Mouse (Mus musculus): ENCODE results near the gene Alg1. TPM values are rescaled to one million over a fixed set of nuclear protein-coding genes. Genes with fewer than 3 reads are reported as not detected.

Gene Alg1
- 30.8 and 31.3 TPM in 2 replicates for polyA plus RNA-seq (2016; fragmentation: Nextera tagmentation; extraction: Ambion mirVana)

GRCm38 (mm10) chr16:5233418-5234313 is at the start of gene Alg1:
Alg1 (plus strand) TSS chr16:5233621.
- peak; percentile 92 for ATAC-seq (ENCODE audit: insufficient number of reproducible peaks, insufficient read depth, low FRiP score, low TSS enrichment)
- H3K9me3 ChIP-seq: no peaks in the 10 kb centered on the region

GRCm38 (mm10) chr16:5184101-5184500 is 49.3 kb upstream of the Alg1 start:
- H3K9me3 ChIP-seq: no peaks in the 10 kb centered on the region
- 50% methylated on average over 8 of the region's 8 CpGs for WGBS
- no peaks in the 10 kb centered on the region for H3K4me1 ChIP-seq
- no peak overlapping the region for H3K4me3 ChIP-seq
- no peaks in the 10 kb centered on the region for H3K27me3 ChIP-seq
- no peaks in the 10 kb centered on the region for H3K36me3 ChIP-seq
- no peak for ATAC-seq (ENCODE audit: insufficient number of reproducible peaks, insufficient read depth, low FRiP score, low TSS enrichment)
- no peak overlapping the region for H3K27ac ChIP-seq
- no peak overlapping the region for H3K4me2 ChIP-seq (replicated peaks)
- no peak overlapping the region for H3K9ac ChIP-seq

More at GRCm38 (mm10) chr16:5233418-5234313, at the start of gene Alg1:
- WGBS: 2% methylated on average over 47 of the region's 47 CpGs
- H3K36me3 ChIP-seq: peaks cover 11% of the 10 kb centered on the region
- peaks cover 5% of the 10 kb centered on the region for H3K4me1 ChIP-seq
- H3K27me3 ChIP-seq: no peaks in the 10 kb centered on the region
- peak within 1 kb of the TSS; percentile 77 for H3K4me2 ChIP-seq (replicated peaks)
- peak within 1 kb of the TSS; percentile 75 for H3K9ac ChIP-seq
- H3K4me3 ChIP-seq: peak within 1 kb of the TSS; percentile 94
- H3K27ac ChIP-seq: 0 out of 2 replicates have a peak within 1 kb of the TSS, but pooled peaks have one; percentile 7

- no peak overlapping the region for H3K4me3 ChIP-seq
- WGBS: 88% methylated on average over 5 of the region's 5 CpGs
- H3K9me3 ChIP-seq: no peaks in the 10 kb centered on the region
- no peaks in the 10 kb centered on the region for H3K27me3 ChIP-seq
- H3K27ac ChIP-seq: no peak overlapping the region
- no peak overlapping the region for H3K9ac ChIP-seq
- H3K36me3 ChIP-seq: no peaks in the 10 kb centered on the region
- ATAC-seq (ENCODE audit: insufficient number of reproducible peaks, insufficient read depth, low FRiP score, low TSS enrichment): no peak
- no peak overlapping the region for H3K4me2 ChIP-seq (replicated peaks)
- H3K4me1 ChIP-seq: no peaks in the 10 kb centered on the region
Observed at GRCm38 (mm10) chr16:5184956-5185355, 48.5 kb upstream of the Alg1 start.

GRCm38 (mm10) chr16:5185691-5186090 is 47.7 kb upstream of the Alg1 start:
- 63% methylated on average over 7 of the region's 7 CpGs for WGBS
- no peak for ATAC-seq (ENCODE audit: insufficient number of reproducible peaks, insufficient read depth, low FRiP score, low TSS enrichment)
- no peak overlapping the region for H3K4me2 ChIP-seq (replicated peaks)
- no peak overlapping the region for H3K4me3 ChIP-seq
- H3K9me3 ChIP-seq: no peaks in the 10 kb centered on the region
- H3K4me1 ChIP-seq: no peaks in the 10 kb centered on the region
- H3K9ac ChIP-seq: no peak overlapping the region
- no peak overlapping the region for H3K27ac ChIP-seq
- no peaks in the 10 kb centered on the region for H3K27me3 ChIP-seq
- H3K36me3 ChIP-seq: no peaks in the 10 kb centered on the region

- no peak overlapping the region for H3K27ac ChIP-seq
- WGBS: 75% methylated on average over 7 of the region's 7 CpGs
- H3K9me3 ChIP-seq: no peaks in the 10 kb centered on the region
- no peak for ATAC-seq (ENCODE audit: insufficient number of reproducible peaks, insufficient read depth, low FRiP score, low TSS enrichment)
- no peaks in the 10 kb centered on the region for H3K36me3 ChIP-seq
- H3K4me3 ChIP-seq: no peak overlapping the region
- H3K4me1 ChIP-seq: no peaks in the 10 kb centered on the region
- H3K4me2 ChIP-seq (replicated peaks): no peak overlapping the region
- no peak overlapping the region for H3K9ac ChIP-seq
- H3K27me3 ChIP-seq: no peaks in the 10 kb centered on the region
Observed at GRCm38 (mm10) chr16:5186234-5186633, 47.2 kb upstream of the Alg1 start.

GRCm38 (mm10) chr16:5195080-5195479 is 38.3 kb upstream of the Alg1 start:
- Histone ChIP-seq H3K27ac (no peak overlapping the region), H3K4me3 (no peak overlapping the region), H3K4me2 (replicated peaks) (no peak overlapping the region), H3K36me3 (0 out of 2 replicates have a peak, but pooled peaks cover 9% of the 10 kb centered on the region), H3K4me1 (no peaks in the 10 kb centered on the region), H3K27me3 (no peaks in the 10 kb centered on the region), H3K9ac (no peak overlapping the region), H3K9me3 (no peaks in the 10 kb centered on the region)
- WGBS: 33% methylated on average over 6 of the region's 6 CpGs
- no peak for ATAC-seq (ENCODE audit: insufficient number of reproducible peaks, insufficient read depth, low FRiP score, low TSS enrichment)

GRCm38 (mm10) chr16:5202681-5203080 is 30.7 kb upstream of the Alg1 start:
- no peaks in the 10 kb centered on the region for H3K27me3 ChIP-seq
- H3K4me1 ChIP-seq: peaks cover 7% of the 10 kb centered on the region
- ATAC-seq (ENCODE audit: insufficient number of reproducible peaks, insufficient read depth, low FRiP score, low TSS enrichment): no peak
- no peak overlapping the region for H3K9ac ChIP-seq
- H3K27ac ChIP-seq: no peak overlapping the region
- peak overlapping the region; percentile 98 for H3K4me2 ChIP-seq (replicated peaks)
- H3K36me3 ChIP-seq: 0 out of 2 replicates have a peak, but pooled peaks cover 7% of the 10 kb centered on the region
- H3K4me3 ChIP-seq: peak overlapping the region; percentile 86
- 16% methylated on average over 4 of the region's 4 CpGs for WGBS
- no peaks in the 10 kb centered on the region for H3K9me3 ChIP-seq

- peaks cover 7% of the 10 kb centered on the region for H3K4me1 ChIP-seq
- WGBS: 1% methylated on average over 36 of the region's 36 CpGs
Observed at GRCm38 (mm10) chr16:5203200-5203599, 30.2 kb upstream of the Alg1 start.

GRCm38 (mm10) chr16:5203668-5204433 is 29.6 kb upstream of the Alg1 start, which contains the start of gene Nagpa:
Nagpa (minus strand) TSS chr16:5204012.
- no peak within 1 kb of the TSS for H3K27ac ChIP-seq
- no peaks in the 10 kb centered on the region for H3K27me3 ChIP-seq
- ATAC-seq (ENCODE audit: insufficient number of reproducible peaks, insufficient read depth, low FRiP score, low TSS enrichment): peak; percentile 80
- H3K4me2 ChIP-seq (replicated peaks): peak within 1 kb of the TSS; percentile 98
- peaks cover 7% of the 10 kb centered on the region for H3K4me1 ChIP-seq
- H3K4me3 ChIP-seq: peak within 1 kb of the TSS; percentile 86
- peak within 1 kb of the TSS; percentile 66 for H3K9ac ChIP-seq
- 4% methylated on average over 40 of the region's 40 CpGs for WGBS
- H3K9me3 ChIP-seq: no peaks in the 10 kb centered on the region
- H3K36me3 ChIP-seq: no peaks in the 10 kb centered on the region

More at GRCm38 (mm10) chr16:5203200-5203599, 30.2 kb upstream of the Alg1 start:
- peak; percentile 30; the same call in 1 of the 2 replicates for ATAC-seq (ENCODE audit: insufficient number of reproducible peaks, insufficient read depth, low FRiP score, low TSS enrichment)
- 0 out of 2 replicates have a peak, but pooled peaks cover 6% of the 10 kb centered on the region for H3K36me3 ChIP-seq
- peak overlapping the region; percentile 86 for H3K4me3 ChIP-seq
- H3K27ac ChIP-seq: no peak overlapping the region
- H3K4me2 ChIP-seq (replicated peaks): peak overlapping the region; percentile 98
- H3K9ac ChIP-seq: peak overlapping the region; percentile 66
- H3K27me3 ChIP-seq: no peaks in the 10 kb centered on the region
- H3K9me3 ChIP-seq: no peaks in the 10 kb centered on the region

GRCm38 (mm10) chr16:5205431-5205970 is 27.9 kb upstream of the Alg1 start:
- Histone ChIP-seq H3K27me3 (no peaks in the 10 kb centered on the region), H3K4me3 (no peak overlapping the region), H3K9ac (no peak overlapping the region), H3K36me3 (no peaks in the 10 kb centered on the region), H3K9me3 (no peaks in the 10 kb centered on the region), H3K4me1 (peaks cover 7% of the 10 kb centered on the region), H3K27ac (no peak overlapping the region), H3K4me2 (replicated peaks) (no peak overlapping the region)
- 86% methylated on average over 5 of the region's 5 CpGs for WGBS
- no peak for ATAC-seq (ENCODE audit: insufficient number of reproducible peaks, insufficient read depth, low FRiP score, low TSS enrichment)

- ATAC-seq (ENCODE audit: insufficient number of reproducible peaks, insufficient read depth, low FRiP score, low TSS enrichment): no peak
- WGBS: 72% methylated on average over 5 of the region's 5 CpGs
- no peaks in the 10 kb centered on the region for H3K9me3 ChIP-seq
- peaks cover 7% of the 10 kb centered on the region for H3K4me1 ChIP-seq
- no peak overlapping the region for H3K9ac ChIP-seq
- no peak overlapping the region for H3K4me2 ChIP-seq (replicated peaks)
- no peaks in the 10 kb centered on the region for H3K36me3 ChIP-seq
- no peak overlapping the region for H3K27ac ChIP-seq
- H3K27me3 ChIP-seq: no peaks in the 10 kb centered on the region
- no peak overlapping the region for H3K4me3 ChIP-seq
Observed at GRCm38 (mm10) chr16:5206051-5206450, 27.4 kb upstream of the Alg1 start.

Data from embryonic facial prominence, embryonic 12.5 days (tissue).